Mouse (Mus musculus) c-Kit-negative CD71-positive TER-119-positive erythroid progenitor cells, embryonic 14.5 days (primary cell): ENCODE results near the gene Cbarp.
A peak's percentile ranks its signal among the peaks of the same experiment; 100 is the strongest.

Source experiments
- DNase-seq: peaks from one replicate; pipeline ENCODE4 v3.0.0-alpha.2; 2013; ENCODE audit warnings: low read depth, low spot score

Cbarp gene

DNA sequence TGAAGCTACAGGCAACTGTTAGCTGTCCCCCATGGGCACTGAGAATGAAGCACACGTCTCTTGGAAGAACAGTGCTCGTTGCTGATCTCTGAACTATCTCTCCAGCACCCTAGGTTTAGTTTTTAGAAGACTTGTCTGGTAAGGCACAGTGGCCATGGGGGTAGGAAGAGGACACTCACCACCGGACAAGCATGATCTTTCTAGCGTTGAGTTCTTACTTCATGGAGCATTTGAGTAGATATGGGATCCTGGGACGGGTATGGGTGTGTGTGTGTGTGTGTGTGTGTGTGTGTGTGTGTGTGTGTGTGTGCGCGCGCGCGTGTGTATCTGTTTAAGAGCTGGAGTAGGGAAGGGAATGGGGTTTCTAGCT lies at the start of gene Cbarp:
Gene Cbarp, minus strand, starts transcription at position 170 of the 370 bp plus-strand sequence.
- DNase-seq: no peak

DNA sequence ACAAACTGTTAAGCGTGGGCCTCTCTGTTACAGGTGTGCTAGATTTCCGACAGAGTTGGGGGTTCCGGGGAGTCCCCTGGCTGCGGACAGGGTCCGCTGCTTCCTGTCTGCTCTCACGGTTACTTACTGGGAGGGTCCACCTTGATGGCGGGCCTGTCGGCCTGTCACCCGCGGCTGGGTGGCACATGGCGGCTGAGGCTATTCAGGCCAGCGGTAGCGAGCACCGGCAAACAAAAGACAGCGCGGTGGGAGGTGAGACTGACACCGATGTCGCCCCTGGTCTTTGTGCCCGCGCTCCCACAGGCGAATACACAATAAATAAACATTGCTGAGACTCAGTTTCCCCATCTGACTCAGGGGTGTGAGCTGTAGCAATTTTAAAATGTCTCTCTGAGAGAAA lies 49.4 kb upstream of the Cbarp start:
- DNase-seq: no peak

DNA sequence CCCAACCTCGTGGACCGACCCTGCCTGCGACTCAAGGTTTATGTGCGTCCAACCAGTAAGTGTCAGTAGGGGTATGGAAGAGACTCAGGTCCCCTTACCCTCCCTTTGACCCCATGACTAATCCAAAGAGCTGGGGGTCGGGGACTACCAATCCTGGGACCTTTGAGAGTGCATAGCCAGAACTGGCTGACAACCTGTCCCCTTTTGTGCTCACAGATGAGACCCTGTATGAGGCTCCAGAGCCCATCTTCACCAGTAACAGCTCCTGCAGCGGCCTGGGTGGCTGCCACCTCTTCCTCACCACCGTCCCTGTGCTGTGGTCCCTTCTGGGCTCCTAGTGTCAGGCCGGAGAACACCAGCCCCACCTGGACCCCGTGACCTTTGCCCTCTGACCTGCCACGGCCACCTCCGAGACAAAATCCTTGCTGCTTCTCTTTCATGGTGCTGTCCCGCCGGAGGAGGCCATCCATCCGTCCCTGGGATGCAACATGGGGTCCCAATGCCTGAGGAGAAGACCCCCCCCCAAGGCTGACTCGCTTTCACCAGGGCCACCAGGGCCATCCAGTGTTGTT lies 47.9 kb upstream of the Cbarp start:
- no peak for DNase-seq

DNA sequence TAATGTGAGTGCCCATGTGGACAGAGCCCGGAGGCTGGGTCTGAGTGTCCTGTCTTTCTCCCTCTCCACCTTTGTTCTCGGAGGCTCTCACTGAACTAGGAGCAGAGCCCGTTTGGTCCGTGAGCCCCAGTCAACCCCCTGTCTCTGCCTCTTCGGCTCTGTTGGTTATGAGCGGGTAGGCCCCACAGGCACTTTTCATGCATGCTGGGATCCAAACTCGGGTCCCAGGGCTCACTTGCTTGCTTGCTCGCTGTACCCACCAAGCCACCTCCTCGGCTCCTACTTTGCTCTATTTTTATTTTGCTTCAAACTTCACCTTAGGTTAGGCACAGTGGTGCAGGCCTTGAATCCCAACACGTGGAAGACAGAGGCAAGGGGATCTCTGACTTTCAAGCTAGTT lies 47.1 kb upstream of the Cbarp start:
- no peak for DNase-seq

DNA sequence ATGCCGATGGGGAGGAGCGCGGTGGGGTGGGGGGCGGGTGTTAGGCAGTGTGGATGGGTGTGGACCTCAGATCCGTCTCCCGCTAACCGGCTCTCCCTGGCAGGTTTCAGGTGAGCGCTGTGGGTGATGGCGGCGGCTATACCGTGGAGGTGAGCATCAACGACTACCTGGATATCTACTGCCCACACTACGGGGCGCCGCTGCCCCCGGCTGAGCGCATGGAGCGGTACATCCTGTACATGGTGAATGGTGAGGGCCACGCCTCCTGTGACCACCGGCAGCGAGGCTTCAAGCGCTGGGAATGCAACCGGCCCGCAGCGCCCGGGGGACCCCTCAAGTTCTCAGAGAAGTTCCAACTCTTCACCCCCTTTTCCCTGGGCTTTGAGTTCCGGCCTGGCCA lies 46.0 kb upstream of the Cbarp start:
- DNase-seq: no peak

DNA sequence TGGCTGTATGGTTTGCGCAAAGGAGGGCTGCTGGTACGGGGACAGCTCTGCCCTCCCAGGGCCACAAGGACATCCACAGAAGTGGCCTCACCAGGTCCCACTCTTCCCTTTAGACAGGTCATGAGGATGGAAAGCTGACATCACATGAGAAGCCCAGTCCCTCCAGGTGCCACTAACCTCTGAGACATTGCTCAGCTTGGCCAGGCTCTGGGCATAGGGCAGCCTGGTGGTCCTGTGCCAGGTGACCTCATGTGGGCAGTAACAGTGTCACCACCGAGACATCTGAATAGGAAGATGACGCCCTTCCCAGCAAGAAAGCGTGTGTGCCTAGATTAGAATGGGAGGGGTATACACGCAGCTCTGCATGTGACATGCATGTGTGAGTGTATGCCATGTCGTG lies 41.9 kb upstream of the Cbarp start:
- DNase-seq: no peak

DNA sequence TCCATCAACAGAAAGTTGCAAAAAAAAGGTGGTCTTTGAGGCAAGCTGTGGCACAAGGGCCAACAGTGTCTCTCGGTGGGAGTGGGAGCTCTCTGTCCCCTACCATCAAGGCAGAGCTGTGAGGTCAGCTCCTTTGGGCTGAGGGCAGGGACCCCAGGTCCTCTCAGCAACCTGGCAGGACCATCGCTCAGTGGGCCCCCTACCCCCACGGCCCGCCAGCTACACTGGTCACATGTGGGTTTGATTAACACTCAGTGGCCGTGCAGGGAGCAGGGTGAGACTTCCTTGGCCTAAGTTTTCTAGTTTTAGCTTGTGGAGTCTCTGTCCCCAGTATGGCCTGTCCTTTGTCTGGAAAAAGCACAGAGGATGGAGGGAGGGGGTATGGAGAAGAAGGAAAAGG lies 40.2 kb upstream of the Cbarp start:
- DNase-seq: no peak

DNA sequence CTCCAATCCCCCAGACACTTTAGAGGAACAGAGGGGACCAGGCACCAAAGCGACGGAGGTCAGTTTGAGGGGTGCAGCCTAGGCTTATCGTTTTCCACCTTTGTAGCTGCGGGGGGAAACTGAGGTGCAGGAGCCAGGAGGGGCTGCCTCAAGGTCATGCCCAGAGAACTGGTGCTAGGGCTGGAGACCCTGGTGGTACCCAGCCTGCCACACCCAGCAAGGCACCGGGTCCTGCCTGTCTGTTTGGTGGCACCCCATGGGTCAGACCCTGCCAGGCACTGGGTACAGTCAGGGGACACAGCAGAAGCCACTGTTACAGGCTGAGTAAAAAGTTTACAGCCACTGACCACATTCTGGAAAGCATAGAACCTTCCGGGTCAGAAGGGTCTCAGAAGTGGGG lies 39.7 kb upstream of the Cbarp start:
- DNase-seq: no peak

DNA sequence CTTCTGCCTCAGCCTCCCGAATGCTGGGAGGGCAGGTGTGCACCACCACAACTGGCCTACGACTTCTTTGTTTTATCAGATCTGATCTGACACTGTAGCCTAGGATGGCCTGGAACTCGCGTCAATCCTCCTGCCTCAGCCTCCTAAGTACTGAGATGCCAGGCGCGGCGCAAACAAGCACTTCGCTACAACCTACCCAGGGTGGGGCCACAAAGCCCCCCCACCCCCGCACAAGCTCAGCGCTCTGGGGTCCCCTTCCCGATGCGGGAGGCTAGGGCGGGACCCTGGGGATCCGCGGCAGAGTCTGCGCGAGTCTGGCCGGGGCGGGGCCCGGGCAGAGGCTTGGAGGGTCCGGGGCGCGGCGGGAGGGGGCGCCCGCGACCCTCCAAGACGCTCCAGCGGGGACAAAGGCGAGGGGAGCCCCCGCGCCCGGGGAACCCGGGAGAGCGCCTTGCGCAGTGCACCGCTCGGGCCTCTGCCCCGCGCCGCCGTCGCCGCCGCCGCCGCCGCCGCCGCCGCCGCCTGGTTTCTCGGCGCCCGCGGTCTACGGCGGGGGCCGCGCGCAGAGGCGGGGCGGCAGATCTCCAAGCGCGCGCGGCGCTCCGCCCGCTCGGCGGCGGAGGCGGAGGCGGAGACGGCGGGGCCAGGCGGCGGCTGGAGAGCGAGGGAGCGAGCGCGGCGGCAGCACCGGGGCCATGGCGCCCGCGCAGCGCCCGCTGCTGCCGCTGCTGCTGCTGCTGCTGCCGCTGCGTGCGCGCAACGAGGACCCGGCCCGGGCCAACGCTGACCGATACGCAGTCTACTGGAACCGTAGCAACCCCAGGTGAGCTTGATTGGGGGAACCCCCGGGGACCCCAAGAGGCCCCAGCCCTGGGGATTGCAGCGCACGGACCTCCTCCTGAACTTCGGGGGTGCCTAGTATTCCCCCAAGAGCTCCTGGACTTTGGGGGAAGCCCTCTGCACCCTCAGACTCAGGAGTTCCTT lies 38.7 kb upstream of the Cbarp start, which contains the start of gene Efna2:
Gene Efna2, plus strand, starts transcription at position 415 of the 984 bp plus-strand sequence.
- no peak for DNase-seq

DNA sequence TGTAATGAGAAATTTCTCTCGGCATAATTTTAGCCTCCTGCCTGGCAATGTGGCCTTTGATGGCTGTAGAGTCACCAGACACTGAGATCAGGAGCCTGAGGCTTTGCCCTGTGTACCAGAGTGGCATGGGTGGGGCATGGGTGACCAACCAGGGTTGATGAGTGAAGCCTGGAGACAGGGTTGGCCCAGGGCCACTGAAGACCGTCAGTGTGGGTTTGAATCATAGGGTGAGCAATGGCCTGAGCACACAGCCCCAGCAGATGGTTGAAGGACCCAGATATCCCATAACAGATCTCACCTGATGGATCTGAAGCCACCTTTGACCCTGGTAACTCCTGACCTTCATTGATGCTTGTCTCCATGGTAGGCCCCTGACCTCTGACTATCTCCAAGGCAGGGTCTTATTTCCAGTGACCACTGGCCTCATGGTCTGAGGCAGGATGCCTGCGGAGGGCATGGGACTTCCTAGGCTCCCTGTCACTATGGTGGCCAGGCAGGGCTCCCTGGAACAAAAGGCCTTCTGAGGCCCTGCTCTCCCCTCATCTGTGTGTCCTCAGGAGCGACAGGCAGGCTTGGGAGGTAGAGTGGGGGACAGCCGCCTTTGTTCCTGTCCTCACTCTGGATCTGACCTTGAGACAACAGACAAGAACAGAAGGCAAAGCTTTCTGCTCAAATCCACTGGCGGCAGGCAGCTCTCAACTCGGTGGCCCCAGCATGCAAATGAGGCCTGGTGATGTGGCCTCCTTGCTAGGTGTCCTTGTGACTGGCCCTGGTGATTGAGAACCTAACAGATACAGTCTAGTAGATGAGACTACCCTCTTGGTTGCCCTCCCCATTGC lies 37.0 kb upstream of the Cbarp start:
- DNase-seq: no peak

DNA sequence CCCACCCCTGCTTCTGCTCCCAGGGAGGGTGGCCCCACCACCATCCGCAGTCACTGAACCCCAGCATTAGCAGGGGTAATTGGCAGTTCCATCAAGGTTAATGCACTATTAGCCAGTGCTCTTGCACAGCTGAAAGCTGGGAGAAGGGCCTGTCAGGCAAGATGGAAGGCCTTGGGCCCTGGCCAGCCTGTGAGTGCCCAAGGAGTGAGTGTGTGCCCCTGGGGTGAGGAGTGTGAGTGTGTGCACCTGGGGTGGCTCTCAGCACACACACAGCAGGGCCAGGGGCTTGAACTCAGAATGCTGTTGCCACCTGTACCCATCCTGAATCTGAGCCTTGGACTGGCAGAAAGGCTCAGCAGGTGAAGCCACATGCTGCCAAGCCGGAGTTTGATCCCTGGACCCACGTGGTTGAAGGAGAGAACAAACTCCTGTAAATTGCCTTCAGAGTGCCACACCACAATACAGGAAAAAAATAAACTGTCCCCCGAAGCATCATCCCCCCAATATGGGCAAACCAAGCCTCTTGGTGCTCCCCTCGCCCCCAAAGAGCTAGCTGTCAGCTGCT lies 35.7 kb upstream of the Cbarp start:
- DNase-seq: no peak

DNA sequence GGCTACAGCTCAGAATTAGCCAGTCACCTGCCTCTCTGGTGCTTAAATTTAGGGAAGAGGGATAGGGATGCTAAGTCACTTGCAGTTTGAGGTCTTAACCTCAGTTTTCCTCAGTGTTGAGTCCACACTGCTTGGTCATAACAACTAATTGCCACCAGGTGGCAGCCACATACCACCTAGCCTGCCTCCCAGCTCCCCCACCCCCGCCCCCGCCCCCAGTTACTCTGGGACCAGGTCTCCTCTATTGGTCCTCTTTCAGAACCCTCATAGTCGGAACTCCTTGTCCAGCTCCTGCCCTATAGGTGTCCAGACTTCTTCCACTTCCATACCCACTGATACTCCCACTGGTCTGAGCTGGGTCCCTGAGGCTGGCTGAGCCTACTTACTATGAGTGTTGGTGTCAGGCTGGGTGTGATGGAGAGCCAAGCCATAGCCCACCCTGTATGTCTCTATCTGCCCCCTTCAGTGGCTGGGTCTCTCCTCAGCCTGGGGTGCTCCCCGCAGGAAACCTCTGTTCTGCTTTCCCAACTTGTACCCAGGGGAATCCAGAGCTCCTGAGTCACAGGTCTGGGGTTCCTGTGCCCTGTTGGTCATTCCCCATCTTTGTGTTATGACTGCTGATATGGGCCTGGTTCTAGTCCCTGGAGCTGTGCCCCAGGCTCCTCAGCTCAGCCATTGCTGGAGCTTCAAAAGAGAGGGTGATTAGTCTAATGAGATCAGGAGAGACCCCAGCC lies 35.1 kb upstream of the Cbarp start:
- no peak for DNase-seq

DNA sequence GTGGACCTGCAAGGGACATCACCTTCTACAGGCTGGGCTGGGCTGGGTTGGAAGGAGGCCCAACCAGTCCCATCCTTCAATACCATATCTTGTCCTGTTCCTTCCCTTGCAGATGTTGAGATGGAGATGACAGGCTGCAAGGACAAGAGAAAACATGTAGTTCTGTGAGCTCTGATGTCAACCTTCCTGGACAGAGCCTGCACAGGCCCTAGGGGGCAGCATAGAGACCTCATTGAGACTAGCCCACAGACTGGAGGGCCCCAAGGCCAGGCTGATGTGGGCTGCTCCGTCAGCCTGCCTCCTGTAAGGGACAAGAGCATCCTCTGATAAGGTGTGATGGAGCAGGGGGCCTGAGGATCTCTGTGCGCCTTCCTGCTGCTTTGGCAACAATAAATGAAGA lies 34.1 kb upstream of the Cbarp start:
- DNase-seq: no peak

DNA sequence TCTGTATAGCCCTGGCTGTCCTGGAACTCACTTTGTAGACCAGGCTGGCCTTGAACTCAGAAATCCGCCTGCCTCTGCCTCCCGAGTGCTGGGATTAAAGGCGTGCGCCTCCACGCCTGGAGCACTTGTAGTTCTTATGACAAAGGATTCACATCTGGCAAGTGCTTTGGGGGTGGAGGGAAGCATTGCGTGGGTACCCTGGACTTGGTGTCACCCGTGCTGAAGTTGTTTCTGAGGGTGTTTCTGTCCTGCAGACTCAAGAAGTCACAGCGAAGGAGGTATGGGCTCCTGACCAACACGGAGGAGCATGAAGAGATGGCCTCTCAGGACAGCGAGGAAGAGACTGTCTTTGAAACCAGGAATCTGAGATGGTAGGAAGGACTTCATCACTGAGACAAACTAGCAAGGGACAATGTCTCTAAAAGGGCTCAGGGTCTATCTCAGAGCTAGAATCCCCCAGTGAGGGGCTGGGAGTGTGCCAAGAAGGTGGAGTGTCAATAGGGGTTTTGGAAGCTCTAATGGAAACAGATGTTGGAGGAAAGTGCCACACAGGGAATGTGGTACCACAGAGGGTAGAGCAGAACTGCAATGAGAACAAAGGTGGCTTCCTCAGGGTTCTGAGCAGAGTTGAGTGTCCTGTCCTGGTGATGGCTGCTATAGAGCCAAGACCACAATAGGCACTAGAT lies 33.5 kb upstream of the Cbarp start:
- DNase-seq: no peak

DNA sequence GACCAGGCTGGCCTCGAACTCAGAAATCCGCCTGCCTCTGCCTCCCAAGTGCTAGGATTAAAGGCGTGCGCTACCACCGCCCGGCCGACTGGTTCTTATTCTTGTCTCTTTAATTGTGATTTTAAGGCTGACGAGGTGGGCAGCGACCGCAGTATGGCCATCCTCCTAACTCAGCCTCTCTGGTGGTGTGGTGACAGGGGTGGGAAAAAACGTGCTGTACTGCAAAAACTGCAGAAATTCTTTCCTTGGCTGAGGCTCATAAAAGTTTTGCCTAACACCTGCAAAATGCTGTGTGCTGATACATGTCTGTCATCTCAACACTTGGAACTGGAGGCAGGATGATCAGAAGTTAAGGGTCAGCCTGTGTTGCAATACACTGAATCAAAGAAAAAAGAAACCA lies 32.7 kb upstream of the Cbarp start:
- no peak for DNase-seq

DNA sequence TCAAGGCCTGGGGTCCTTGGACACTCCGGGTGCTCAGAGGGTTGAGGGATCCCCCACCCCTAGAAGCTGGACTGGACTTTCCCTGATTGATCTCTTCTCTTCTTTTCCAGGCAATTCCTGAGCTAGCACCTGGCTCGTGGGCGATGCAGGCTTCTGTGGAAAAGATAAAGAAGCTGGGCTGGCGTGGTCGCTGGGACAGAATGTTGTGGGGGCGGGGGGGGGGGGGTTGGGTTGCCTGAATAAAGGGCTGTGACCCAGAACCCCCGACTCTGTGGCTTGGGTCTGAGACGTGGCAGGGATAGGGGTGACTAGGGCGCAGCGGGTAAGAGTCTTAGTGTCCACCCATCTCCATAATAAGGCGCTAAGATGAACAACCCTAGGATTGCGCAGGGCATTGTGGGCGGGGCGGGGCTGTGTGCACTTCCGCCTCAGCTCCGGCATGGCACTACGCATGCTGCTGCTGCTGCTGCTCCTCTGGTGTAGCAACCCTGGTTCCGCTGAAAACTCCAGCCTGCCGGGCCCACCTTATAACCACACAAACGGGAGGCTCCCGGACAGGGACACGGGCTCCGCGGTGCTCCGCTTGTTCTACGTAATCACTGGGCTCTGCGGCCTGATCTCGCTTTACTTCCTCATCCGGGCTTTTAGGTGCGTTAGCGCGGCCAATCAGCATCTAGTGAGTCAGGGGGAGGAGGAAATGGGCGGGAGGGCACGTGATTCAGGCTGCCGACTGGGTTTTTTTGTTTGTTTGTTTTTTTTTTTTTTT lies 32.1 kb upstream of the Cbarp start, which contains the start of gene 1600002K03Rik:
Gene 1600002K03Rik, plus strand, starts transcription at position 418 of the 766 bp plus-strand sequence.
- DNase-seq: peak; percentile 66

DNA sequence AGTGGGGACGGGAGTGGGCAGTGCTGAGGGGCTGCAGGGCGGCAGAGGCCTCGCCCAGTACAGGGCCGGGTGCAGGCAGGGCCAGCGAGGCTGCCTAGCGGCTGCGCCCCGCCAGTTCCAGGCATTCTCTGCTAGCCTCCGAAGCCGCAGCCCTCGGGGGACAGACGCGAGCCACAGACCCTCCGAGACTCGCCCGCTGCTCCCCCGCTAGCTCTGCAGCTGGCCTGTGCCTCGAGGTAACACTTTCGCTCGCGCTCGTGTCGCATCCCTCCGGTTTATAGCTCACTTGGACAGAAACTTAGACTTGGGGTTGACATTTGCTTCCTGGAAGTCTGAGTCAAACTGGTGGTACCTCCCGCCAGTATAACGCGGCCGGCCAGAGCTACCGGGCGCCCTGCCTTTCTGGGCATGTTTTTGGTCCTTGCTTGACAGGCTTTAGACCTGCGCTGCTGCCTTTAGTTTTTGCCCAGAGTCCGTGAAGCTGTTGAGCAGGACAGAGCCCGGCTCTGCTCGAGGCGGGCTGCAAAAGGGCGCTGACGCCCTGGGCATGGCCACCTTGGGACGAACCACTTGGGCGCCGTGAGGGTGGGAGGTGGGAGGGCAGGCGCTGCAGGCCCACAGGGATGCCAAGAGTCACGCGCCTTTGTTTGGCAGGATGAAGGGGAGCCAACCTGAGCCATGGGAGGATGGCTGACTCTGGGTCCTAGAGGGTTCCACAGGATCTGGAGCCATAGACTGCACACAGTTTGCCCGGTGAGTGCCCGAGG lies 31.3 kb upstream of the Cbarp start:
- DNase-seq: no peak

DNA sequence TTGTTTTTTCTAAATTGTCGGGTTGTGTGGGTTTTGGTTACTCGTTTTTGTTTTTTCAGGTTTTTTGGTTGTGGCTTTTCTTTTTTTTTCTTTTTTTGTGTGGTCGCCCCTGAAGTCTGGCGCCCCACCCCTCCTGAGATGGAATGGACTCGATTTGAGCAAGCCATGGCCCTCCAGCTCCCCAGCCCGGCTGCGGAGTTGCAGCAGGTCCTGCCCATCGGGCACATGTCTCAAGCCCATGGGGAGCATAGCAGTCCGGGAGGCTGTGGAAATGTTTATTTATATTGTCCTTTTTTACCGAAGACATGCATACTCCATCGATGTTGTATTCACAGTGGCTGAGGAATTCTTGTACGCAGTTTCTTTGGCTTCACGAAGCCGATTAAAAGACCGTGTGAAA lies 30.6 kb upstream of the Cbarp start:
- no peak for DNase-seq

DNA sequence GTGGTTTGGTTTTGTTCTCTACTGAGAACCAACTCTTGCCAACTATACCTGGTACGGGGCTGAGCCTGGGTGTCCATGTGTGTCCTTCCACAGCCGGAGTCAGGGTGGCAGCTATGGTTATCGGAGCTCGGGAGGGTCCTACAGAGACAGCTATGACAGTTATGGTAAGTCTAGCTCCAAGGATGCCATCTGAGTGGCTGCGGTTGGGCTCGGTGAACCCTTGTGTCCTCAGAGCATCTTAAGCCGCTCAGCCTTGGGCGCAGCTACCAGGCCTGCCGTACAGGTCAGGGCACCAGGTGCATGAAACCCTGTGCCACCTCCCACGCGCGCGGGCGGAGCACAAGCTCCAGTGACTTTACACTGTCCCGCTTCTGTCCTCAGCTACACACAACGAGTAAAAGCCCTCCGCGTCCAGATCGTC lies 30.0 kb upstream of the Cbarp start:
- DNase-seq: no peak
